Mouse (Mus musculus) hindbrain, postnatal 0 days (tissue): ENCODE results near the gene Ttbk1. TPM values are rescaled to one million over a fixed set of nuclear protein-coding genes. Genes with fewer than 3 reads are reported as not detected.
A peak's percentile ranks its signal among the peaks of the same experiment; 100 is the strongest.

ENCODE experiments used
- ATAC-seq: fragments of 200-750 bp; cut with Nextera tagmentation; 2 replicates; pipeline ENCODE4 v1.8.0; 2017; ENCODE audit warnings: mild to moderate bottlenecking, moderate TSS enrichment, moderate library complexity
- DNase-seq: peaks from one replicate; pipeline ENCODE4 v3.0.0-alpha.2; 2015; ENCODE audit warnings: low spot score
- H3K27ac ChIP-seq: fragments of 300-500 bp; sonication (generic); 2 replicates; pipeline ENCODE4 v1.5.1; 2014; ENCODE audit warnings: mild to moderate bottlenecking
- H3K27me3 ChIP-seq: fragments of 300-500 bp; sonication (generic); 2 replicates; pipeline ENCODE4 v1.6.1; 2014; ENCODE audit warnings: low read length, mixed read lengths; ENCODE audit not compliant: insufficient read depth
- H3K36me3 ChIP-seq: fragments of 300-500 bp; sonication (generic); 2 replicates; pipeline ENCODE4 v1.6.1; 2014; ENCODE audit warnings: low read length, mixed read lengths; ENCODE audit not compliant: insufficient read depth
- H3K4me1 ChIP-seq: fragments of 300-500 bp; sonication (generic); 2 replicates; pipeline ENCODE4 v1.6.1; 2014; ENCODE audit warnings: antibody characterized with exemption, low read length, mixed read lengths; ENCODE audit not compliant: insufficient read depth
- H3K4me2 ChIP-seq: fragments of 300-500 bp; sonication (generic); 2 replicates; pipeline ENCODE4 v1.6.1; 2014; ENCODE audit warnings: low read depth, mild to moderate bottlenecking, low read length, moderate library complexity, mixed read lengths
- H3K4me3 ChIP-seq: fragments of 300-500 bp; sonication (generic); 2 replicates; pipeline ENCODE4 v1.5.1; 2014; ENCODE audit warnings: low read length
- H3K9ac ChIP-seq: fragments of 300-500 bp; sonication (generic); replicated peaks from 2 replicates; pipeline ENCODE4 v1.6.1; 2014; ENCODE audit warnings: mild to moderate bottlenecking, low read length, moderate library complexity, mixed read lengths
- H3K9me3 ChIP-seq: fragments of 300-500 bp; sonication (generic); 2 replicates; pipeline ENCODE4 v1.6.1; 2016; ENCODE audit warnings: low read length, mixed read lengths
- CTCF ChIP-seq: IDR thresholded peaks from 2 replicates; pipeline ENCODE4 v1.5.1; 2016; ENCODE audit warnings: antibody characterized with exemption, control low read depth, low read depth
- WGBS: fragments of 180-500 bp; shearing (Covaris S2); extraction: QIAGEN DNeasy Blood & Tissue Kit; methylation state at CpG from one replicate; pipeline ENCODE4 v1.1.7; 2014; 5-methylcytosine and 5-hydroxymethylcytosine counted together
- polyA plus RNA-seq: library from polyadenylated mRNA; unstranded; fragments of >200 nt; fragmentation: Nextera tagmentation; extraction: Ambion mirVana; gene quantifications from 2 replicates; pipeline ENCODE4 v1.2.1, GENCODE M21; 2015
- total RNA-seq: library from RNA; depleted of rRNA; stranded (reverse); fragments of >200 nt; gene quantifications from 2 replicates; pipeline ENCODE4 v1.2.3, GENCODE M21; 2014; rRNA removed

Ttbk1 gene
- total and polyA plus RNA-seq, 2 experiments from 2014 or later, result 6.3 to 46.5 TPM

GRCm38 (mm10) chr17:46393012-46393411 is 94.5 kb downstream of the Ttbk1 start:
- no peak for ATAC-seq
- WGBS, result 37% methylated on average over 2 of the region's 2 CpGs
- H3K36me3 ChIP-seq, result peaks cover 14% of the 10 kb centered on the region

More at GRCm38 (mm10) chr17:46393012-46393411, 94.5 kb downstream of the Ttbk1 start:
- Histone ChIP-seq H3K27ac (no peak overlapping the region), H3K9me3 (no peaks in the 10 kb centered on the region), H3K27me3 (no peaks in the 10 kb centered on the region), H3K4me3 (no peak overlapping the region), H3K9ac (no peak overlapping the region), H3K4me2 (no peak overlapping the region), H3K4me1 (no peaks in the 10 kb centered on the region)
- peak; percentile 71 for DNase-seq
- TF ChIP-seq CTCF, result peak; percentile 76

Other genes with a start within 250 kb of the Ttbk1 start
- 45.9 and 61.1 TPM in 2 replicates for gene Polr1c, start 239.6 kb downstream of the Ttbk1 start, total RNA-seq
- gene Polr1c, start 239.6 kb downstream of the Ttbk1 start, polyA plus RNA-seq, result 58.7 and 61.7 TPM in 2 replicates
- 22.2 and 26.9 TPM in 2 replicates for gene Yipf3, start 239.6 kb downstream of the Ttbk1 start, total RNA-seq
- gene Yipf3, start 239.6 kb downstream of the Ttbk1 start, polyA plus RNA-seq, result 78.7 and 85.4 TPM in 2 replicates
- 48.2 and 54.5 TPM in 2 replicates for gene Lrrc73, start 234.1 kb downstream of the Ttbk1 start, total RNA-seq
- 27.2 and 28.0 TPM in 2 replicates for gene Lrrc73, start 234.1 kb downstream of the Ttbk1 start, polyA plus RNA-seq
- gene Tjap1, start 204.6 kb downstream of the Ttbk1 start, total RNA-seq, result 30.7 and 43.3 TPM in 2 replicates
- gene Tjap1, start 204.6 kb downstream of the Ttbk1 start, polyA plus RNA-seq, result 19.5 and 19.9 TPM in 2 replicates
- gene Dlk2, start 190.3 kb downstream of the Ttbk1 start, total RNA-seq, result 67.1 and 67.7 TPM in 2 replicates
- 20.2 and 23.9 TPM in 2 replicates for gene Dlk2, start 190.3 kb downstream of the Ttbk1 start, polyA plus RNA-seq
- 12.8 and 16.4 TPM in 2 replicates for gene Abcc10, start 159.3 kb downstream of the Ttbk1 start, total RNA-seq
- 6.6 and 7.3 TPM in 2 replicates for gene Abcc10, start 159.3 kb downstream of the Ttbk1 start, polyA plus RNA-seq
- 20.1 and 24.5 TPM in 2 replicates for gene Zfp318, start 103.9 kb downstream of the Ttbk1 start, total RNA-seq
- gene Zfp318, start 103.9 kb downstream of the Ttbk1 start, polyA plus RNA-seq, result 22.9 and 23.2 TPM in 2 replicates
- 1.4 and 4.0 TPM in 2 replicates for gene Crip3, start 58.7 kb downstream of the Ttbk1 start, total RNA-seq
- gene Crip3, start 58.7 kb downstream of the Ttbk1 start, polyA plus RNA-seq, result 1.6 and 1.7 TPM in 2 replicates
- gene Slc22a7, start 49.2 kb downstream of the Ttbk1 start, total RNA-seq, result not detected in 2 replicates
- gene Slc22a7, start 49.2 kb downstream of the Ttbk1 start, polyA plus RNA-seq, result 0.13 TPM in 1 of 2 replicates, not detected in the other
- 8.9 and 9.9 TPM in 2 replicates for gene Dnph1, start 9.0 kb upstream of the Ttbk1 start, total RNA-seq
- gene Dnph1, start 9.0 kb upstream of the Ttbk1 start, polyA plus RNA-seq, result 19.2 and 23.4 TPM in 2 replicates
- gene Cul9, start 58.7 kb upstream of the Ttbk1 start, total RNA-seq, result 55.3 and 58.2 TPM in 2 replicates
- gene Cul9, start 58.7 kb upstream of the Ttbk1 start, polyA plus RNA-seq, result 12.2 and 14.4 TPM in 2 replicates
- gene Srf, start 68.5 kb upstream of the Ttbk1 start, total RNA-seq, result 67.0 and 67.3 TPM in 2 replicates
- gene Srf, start 68.5 kb upstream of the Ttbk1 start, polyA plus RNA-seq, result 3.0 and 3.8 TPM in 2 replicates
- gene Ptk7, start 141.8 kb upstream of the Ttbk1 start, total RNA-seq, result 77.6 and 79.3 TPM in 2 replicates
- gene Ptk7, start 141.8 kb upstream of the Ttbk1 start, polyA plus RNA-seq, result 24.5 and 25.1 TPM in 2 replicates
- 25.1 and 32.1 TPM in 2 replicates for gene Klc4, start 158.3 kb upstream of the Ttbk1 start, total RNA-seq
- gene Klc4, start 158.3 kb upstream of the Ttbk1 start, polyA plus RNA-seq, result 23.0 and 24.0 TPM in 2 replicates
- gene Mrpl2, start 158.6 kb upstream of the Ttbk1 start, total RNA-seq, result 55.4 and 67.2 TPM in 2 replicates
- gene Mrpl2, start 158.6 kb upstream of the Ttbk1 start, polyA plus RNA-seq, result 90.2 and 95.5 TPM in 2 replicates
- gene Cul7, start 162.7 kb upstream of the Ttbk1 start, total RNA-seq, result 92.2 and 108 TPM in 2 replicates
- 24.9 and 26.8 TPM in 2 replicates for gene Cul7, start 162.7 kb upstream of the Ttbk1 start, polyA plus RNA-seq
- 26.6 and 32.7 TPM in 2 replicates for gene Rrp36, start 186.7 kb upstream of the Ttbk1 start, total RNA-seq
- 56.5 and 59.1 TPM in 2 replicates for gene Rrp36, start 186.7 kb upstream of the Ttbk1 start, polyA plus RNA-seq
- 135 and 146 TPM in 2 replicates for gene Mea1, start 191.1 kb upstream of the Ttbk1 start, total RNA-seq
- 312 and 325 TPM in 2 replicates for gene Mea1, start 191.1 kb upstream of the Ttbk1 start, polyA plus RNA-seq
- 91.5 and 98.3 TPM in 2 replicates for gene Klhdc3, start 193.2 kb upstream of the Ttbk1 start, total RNA-seq
- gene Klhdc3, start 193.2 kb upstream of the Ttbk1 start, polyA plus RNA-seq, result 172 and 179 TPM in 2 replicates
- gene Ppp2r5d, start 217.4 kb upstream of the Ttbk1 start, total RNA-seq, result 103 and 129 TPM in 2 replicates
- gene Ppp2r5d, start 217.4 kb upstream of the Ttbk1 start, polyA plus RNA-seq, result 79.4 and 89.6 TPM in 2 replicates
- 41.7 and 51.5 TPM in 2 replicates for gene Pex6, start 223.8 kb upstream of the Ttbk1 start, total RNA-seq
- 18.1 and 18.8 TPM in 2 replicates for gene Pex6, start 223.8 kb upstream of the Ttbk1 start, polyA plus RNA-seq
- gene Gnmt, start 241.5 kb upstream of the Ttbk1 start, total RNA-seq, result 0.25 and 1.2 TPM in 2 replicates
- gene Gnmt, start 241.5 kb upstream of the Ttbk1 start, polyA plus RNA-seq, result 5.6 and 6.4 TPM in 2 replicates